Mouse (Mus musculus) testis, adult 2 months (tissue): ENCODE results near the gene Cdip1. TPM values are rescaled to one million over a fixed set of nuclear protein-coding genes. Genes with fewer than 3 reads are reported as not detected.
"Not testable (repeated sequence)": the region's sequence is repeated elsewhere in the genome, so short reads cannot be mapped to it uniquely, and the experiment has no call there.

Experiments
- H3K27ac ChIP-seq: fragments of 200-500 bp; 2 replicates; pipeline ENCODE4 v1.5.1; 2012; ENCODE audit warnings: low read depth, low read length; ENCODE audit not compliant: control insufficient read depth, insufficient read depth
- H3K27me3 ChIP-seq: fragments of 200-500 bp; 2 replicates; pipeline ENCODE4 v1.6.1; 2012; ENCODE audit warnings: mild to moderate bottlenecking, low read length, moderate library complexity; ENCODE audit not compliant: control insufficient read depth, insufficient read depth
- H3K36me3 ChIP-seq: fragments of 200-500 bp; 2 replicates; pipeline ENCODE4 v1.6.1; 2012; ENCODE audit warnings: mild to moderate bottlenecking, low read length; ENCODE audit not compliant: control insufficient read depth, insufficient read depth
- H3K4me1 ChIP-seq: fragments of 200-500 bp; 2 replicates; pipeline ENCODE4 v1.6.1; 2012; ENCODE audit warnings: low read length; ENCODE audit not compliant: control insufficient read depth, insufficient read depth
- H3K4me3 ChIP-seq: fragments of 200-500 bp; 2 replicates; pipeline ENCODE4 v1.5.1; 2012; ENCODE audit warnings: low read depth, mild to moderate bottlenecking, low read length, moderate library complexity, mixed read lengths; ENCODE audit not compliant: control insufficient read depth
- CTCF ChIP-seq: fragments of 200-500 bp; IDR thresholded peaks from 2 replicates; pipeline ENCODE4 v1.5.1; 2012; ENCODE audit warnings: low read depth, mild to moderate bottlenecking, inconsistent platforms, low read length, moderate library complexity; ENCODE audit not compliant: control insufficient read depth, insufficient read depth, insufficient replicate concordance
- POLR2A ChIP-seq: fragments of 200-500 bp; IDR thresholded peaks from 2 replicates; pipeline ENCODE4 v1.6.1; 2012; ENCODE audit warnings: low read depth, mild to moderate bottlenecking, inconsistent platforms, low read length, moderate library complexity; ENCODE audit not compliant: control insufficient read depth
- polyA plus RNA-seq: library from polyadenylated mRNA; depleted of rRNA; stranded (reverse); fragments of >200 nt; gene quantifications from 2 replicates; pipeline ENCODE4 v1.2.3, GENCODE M21; 2012

Cdip1 gene
- polyA plus RNA-seq, 1 experiment, result 57.0 TPM

GRCm38 (mm10) chr16:4768719-4769118, 21.4 kb downstream of the Cdip1 start:
- Histone ChIP-seq H3K4me1 (no peaks in the 10 kb centered on the region), H3K27ac (no peak overlapping the region), H3K36me3 (peaks cover 1% of the 10 kb centered on the region; the same call in 1 of the 2 replicates), H3K4me3 (no peak overlapping the region), H3K27me3 (no peaks in the 10 kb centered on the region)
- no peak for TF ChIP-seq POLR2A
- TF ChIP-seq CTCF, result no peak

GRCm38 (mm10) chr16:4767012-4767790, 22.9 kb downstream of the Cdip1 start:
- Histone ChIP-seq H3K27ac (no peak overlapping the region), H3K4me1 (no peaks in the 10 kb centered on the region), H3K36me3 (peaks cover 2% of the 10 kb centered on the region), H3K4me3 (no peak overlapping the region), H3K27me3 (no peaks in the 10 kb centered on the region)
- TF ChIP-seq CTCF, result no peak
- TF ChIP-seq POLR2A, result no peak

DNA sequence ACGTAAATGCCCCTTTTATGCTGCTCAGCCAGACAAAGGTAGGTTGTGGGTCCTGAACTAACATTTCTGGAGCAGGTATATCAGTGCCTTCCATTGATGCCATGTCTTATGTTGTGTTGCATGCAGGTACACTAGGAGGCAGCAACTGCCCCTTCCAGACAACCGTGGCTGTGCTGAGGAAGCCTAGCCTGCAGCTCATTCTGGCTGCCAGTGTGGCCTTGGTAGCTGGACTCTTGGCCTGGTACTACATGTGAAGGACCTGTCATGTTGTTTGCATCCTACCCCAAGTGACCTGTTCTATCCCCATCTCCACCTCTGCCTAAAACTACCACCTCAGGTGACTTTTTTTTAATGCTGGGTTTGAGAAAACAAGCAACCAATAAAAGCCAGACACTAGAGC, 24.2 kb downstream of the Cdip1 start:
- H3K4me1 ChIP-seq, result no peaks in the 10 kb centered on the region
- H3K36me3 ChIP-seq, result peaks cover 2% of the 10 kb centered on the region
- no peak for TF ChIP-seq CTCF
- TF ChIP-seq POLR2A, result no peak
- H3K27ac ChIP-seq, result no peak overlapping the region
- no peak overlapping the region for H3K4me3 ChIP-seq
- H3K27me3 ChIP-seq, result no peaks in the 10 kb centered on the region

DNA sequence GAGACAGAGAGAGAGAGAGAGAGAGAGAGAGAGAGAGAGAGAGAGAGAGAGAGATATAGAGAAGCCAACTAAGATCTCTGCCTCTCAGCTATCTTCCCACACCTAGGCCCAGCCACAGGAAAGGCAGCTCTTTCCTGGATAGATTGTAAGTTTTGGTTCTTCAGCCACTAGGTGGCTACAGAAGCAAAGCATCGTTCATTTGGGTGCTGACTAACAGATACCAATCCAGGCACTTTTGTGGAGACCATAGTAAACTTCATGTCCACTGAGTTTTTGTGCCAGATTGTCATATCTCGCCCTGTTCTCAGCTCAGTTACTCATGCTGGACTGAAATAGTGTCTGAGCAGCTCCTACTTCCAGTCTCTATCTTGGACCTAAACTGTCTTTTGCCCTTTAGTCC, 26.8 kb downstream of the Cdip1 start:
- Histone ChIP-seq H3K27me3 (no peaks in the 10 kb centered on the region), H3K4me1 (no peaks in the 10 kb centered on the region), H3K4me3 (no peak overlapping the region), H3K27ac (no peak overlapping the region), H3K36me3 (peaks cover 2% of the 10 kb centered on the region)
- no peak for TF ChIP-seq CTCF
- TF ChIP-seq POLR2A, result no peak

- no peak for TF ChIP-seq CTCF
- no peak for TF ChIP-seq POLR2A
- no peaks in the 10 kb centered on the region for H3K4me1 ChIP-seq
- H3K27ac ChIP-seq, result no peak overlapping the region
- H3K36me3 ChIP-seq, result peaks cover 2% of the 10 kb centered on the region
- no peaks in the 10 kb centered on the region for H3K27me3 ChIP-seq
- H3K4me3 ChIP-seq, result no peak overlapping the region
These were observed 27.7 kb downstream of the Cdip1 start for GRCm38 (mm10) chr16:4762437-4762836.

GRCm38 (mm10) chr16:4756660-4757335, 33.3 kb downstream of the Cdip1 start:
- not testable (repeated sequence) for H3K27me3 ChIP-seq, H3K4me3 ChIP-seq, H3K36me3 ChIP-seq, H3K4me1 ChIP-seq, H3K27ac ChIP-seq

DNA sequence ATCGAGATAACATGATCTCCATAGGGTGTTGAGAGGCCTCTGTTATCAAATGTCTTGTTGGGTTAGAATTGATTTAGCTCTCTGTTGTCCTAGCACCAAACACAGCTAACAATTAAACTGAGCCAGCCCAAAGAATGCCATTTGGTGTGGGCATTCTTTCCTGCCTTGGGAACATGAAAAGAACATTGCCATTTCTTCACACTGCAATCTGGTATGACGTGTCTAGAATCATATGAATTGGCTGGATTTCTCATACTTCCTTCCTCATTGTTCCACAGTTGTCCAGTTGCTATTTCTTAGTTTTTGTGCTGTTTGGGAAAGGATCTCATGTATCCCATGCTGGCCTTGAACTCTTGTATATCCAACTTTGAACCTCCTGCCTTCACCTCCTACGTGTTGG, 36.0 kb downstream of the Cdip1 start:
- TF ChIP-seq CTCF (no peak), POLR2A (no peak)

More for the DNA sequence above, 36.0 kb downstream of the Cdip1 start:
- H3K27me3 ChIP-seq, result no peaks in the 10 kb centered on the region
- H3K36me3 ChIP-seq, result no peaks in the 10 kb centered on the region
- H3K27ac ChIP-seq, result no peak overlapping the region
- no peaks in the 10 kb centered on the region for H3K4me1 ChIP-seq
- H3K4me3 ChIP-seq, result no peak overlapping the region
